Mouse (Mus musculus) stomach, embryonic 16.5 days (tissue): ENCODE measurements around the gene Piwil4. TPM values are rescaled to one million over a fixed set of nuclear protein-coding genes. Genes with fewer than 3 reads are reported as not detected.
A peak's percentile ranks its signal among the peaks of the same experiment; 100 is the strongest.
"Not testable (repeated sequence)": the region's sequence is repeated elsewhere in the genome, so short reads cannot be mapped to it uniquely, and the experiment has no call there.

ENCODE experiments used
- ATAC-seq: fragments of 200-750 bp; cut with Nextera tagmentation; 2 replicates; pipeline ENCODE4 v1.8.0; 2017; ENCODE audit warnings: moderate number of reproducible peaks, moderate TSS enrichment; ENCODE audit not compliant: insufficient read depth, low FRiP score
- H3K27ac ChIP-seq: fragments of 300-500 bp; sonication (generic); 2 replicates; pipeline ENCODE4 v1.5.1; 2014; ENCODE audit warnings: low read length
- H3K27me3 ChIP-seq: fragments of 300-500 bp; sonication (generic); 2 replicates; pipeline ENCODE4 v1.6.1; 2014; ENCODE audit warnings: low read length, control low read depth, mixed read lengths; ENCODE audit not compliant: control insufficient read depth, insufficient read depth
- H3K36me3 ChIP-seq: fragments of 300-500 bp; sonication (generic); 2 replicates; pipeline ENCODE4 v1.6.1; 2014; ENCODE audit warnings: low read length; ENCODE audit not compliant: control insufficient read depth, insufficient read depth
- H3K4me1 ChIP-seq: fragments of 300-500 bp; sonication (generic); 2 replicates; pipeline ENCODE4 v1.6.1; 2014; ENCODE audit warnings: low read length, control low read depth, mixed read lengths; ENCODE audit not compliant: control insufficient read depth, insufficient read depth
- H3K4me2 ChIP-seq: fragments of 300-500 bp; sonication (generic); 2 replicates; pipeline ENCODE4 v1.6.1; 2014; ENCODE audit warnings: low read depth, low read length, mixed read lengths
- H3K4me3 ChIP-seq: fragments of 300-500 bp; sonication (generic); replicated peaks from 2 replicates; pipeline ENCODE4 v1.5.1; 2014; ENCODE audit warnings: mild to moderate bottlenecking, low read length
- H3K9ac ChIP-seq: fragments of 300-500 bp; sonication (generic); 2 replicates; pipeline ENCODE4 v1.6.1; 2014; ENCODE audit warnings: low read length
- H3K9me3 ChIP-seq: fragments of 300-500 bp; sonication (generic); replicated peaks from 2 replicates; pipeline ENCODE4 v1.6.1; 2016; ENCODE audit warnings: low read length, control low read depth; ENCODE audit not compliant: control insufficient read depth
- WGBS: fragments of 180-500 bp; shearing (Covaris S2); extraction: QIAGEN DNeasy Blood & Tissue Kit; methylation state at CpG from one replicate; pipeline ENCODE4 v1.1.7; 2014; 5-methylcytosine and 5-hydroxymethylcytosine counted together
- polyA plus RNA-seq: library from polyadenylated mRNA; unstranded; fragments of >200 nt; fragmentation: Nextera tagmentation; extraction: Ambion mirVana; gene quantifications from 2 replicates; pipeline ENCODE4 v1.2.1, GENCODE M21; 2015

The Piwil4 gene
- polyA plus RNA-seq, 1 experiment from 2014 or later = 0.15 TPM

DNA sequence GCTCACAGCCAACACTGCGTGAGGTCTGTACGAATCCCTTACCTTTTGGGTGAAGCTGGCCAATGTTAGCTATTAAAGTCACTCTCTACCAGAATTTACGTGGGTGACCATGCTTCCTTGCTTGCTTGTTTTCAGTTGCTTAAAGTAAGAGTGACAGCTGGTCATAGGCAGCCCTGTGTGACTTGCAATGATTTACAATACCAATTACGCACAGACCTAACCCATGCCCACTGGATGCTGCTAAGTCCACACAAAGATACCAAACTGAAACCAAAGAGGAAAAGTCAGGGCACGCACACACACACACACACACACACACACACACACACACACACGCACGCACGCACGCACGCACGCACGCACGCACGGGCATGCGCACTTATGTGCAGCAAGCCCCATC is 25.3 kb downstream of the Piwil4 start:
- 86% methylated on average over 15 of the region's 15 CpGs for WGBS
- H3K4me1 ChIP-seq = peaks cover 11% of the 10 kb centered on the region; the same call in 1 of the 2 replicates
- H3K4me3 ChIP-seq = no peak overlapping the region
- no peak overlapping the region for H3K27ac ChIP-seq
- no peak overlapping the region for H3K9ac ChIP-seq
- no peak for ATAC-seq
- no peaks in the 10 kb centered on the region for H3K9me3 ChIP-seq
- no peaks in the 10 kb centered on the region for H3K27me3 ChIP-seq
- no peak overlapping the region for H3K4me2 ChIP-seq
- H3K36me3 ChIP-seq = no peaks in the 10 kb centered on the region

- no peaks in the 10 kb centered on the region for H3K4me1 ChIP-seq
- no peaks in the 10 kb centered on the region for H3K36me3 ChIP-seq
- no peak overlapping the region for H3K27ac ChIP-seq
- WGBS = 83% methylated on average over 3 of the region's 3 CpGs
- H3K9me3 ChIP-seq = no peaks in the 10 kb centered on the region
- no peak overlapping the region for H3K9ac ChIP-seq
- no peak overlapping the region for H3K4me3 ChIP-seq
- no peak overlapping the region for H3K4me2 ChIP-seq
- ATAC-seq = no peak
- H3K27me3 ChIP-seq = no peaks in the 10 kb centered on the region
Observed at GRCm38 (mm10) chr9:14710910-14711309, 29.6 kb downstream of the Piwil4 start.

DNA sequence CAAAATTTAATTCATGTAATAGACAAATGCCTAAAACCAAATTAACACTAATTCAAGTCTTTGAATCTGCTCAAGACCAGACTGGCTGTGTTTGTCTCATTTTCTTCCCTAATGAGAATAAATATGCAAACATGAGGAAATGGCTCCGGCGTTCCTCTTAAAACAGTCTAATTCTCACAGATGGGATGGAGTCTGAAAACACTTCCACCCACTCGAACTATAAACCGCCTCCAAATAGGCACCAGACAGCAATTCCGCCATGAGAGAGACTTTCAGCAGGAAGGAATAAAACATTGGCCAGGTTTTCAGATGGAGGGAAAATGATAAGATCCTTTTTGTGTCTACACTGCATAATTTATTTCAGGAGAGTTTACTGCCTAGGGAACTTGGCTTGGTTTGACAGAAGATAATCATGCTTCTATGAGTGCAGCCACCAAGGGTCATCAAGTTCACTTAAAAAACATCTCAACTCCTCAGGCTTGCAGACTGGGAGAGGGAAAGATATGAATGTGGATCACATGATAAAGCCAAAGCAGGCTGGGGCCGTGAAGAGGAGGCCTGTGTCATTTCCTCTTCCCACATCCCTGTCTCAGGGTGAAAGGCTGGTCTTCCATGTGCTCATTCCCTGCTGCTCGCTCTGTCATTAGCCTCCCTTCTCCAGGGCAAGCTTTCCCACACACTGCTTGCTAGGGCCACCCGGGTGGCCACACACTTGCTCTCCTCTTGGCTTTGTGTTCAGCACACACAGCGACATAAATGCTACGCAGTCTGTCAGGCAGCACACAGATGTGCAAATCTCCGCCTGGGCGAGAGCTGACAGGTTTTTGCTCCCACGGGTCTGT is 35.0 kb downstream of the Piwil4 start:
- Histone ChIP-seq H3K9me3 (no peaks in the 10 kb centered on the region), H3K27me3 (no peaks in the 10 kb centered on the region), H3K9ac (no peak overlapping the region), H3K4me2 (no peak overlapping the region), H3K27ac (no peak overlapping the region), H3K36me3 (no peaks in the 10 kb centered on the region), H3K4me3 (no peak overlapping the region), H3K4me1 (no peaks in the 10 kb centered on the region)
- WGBS = 65% methylated on average over 13 of the region's 13 CpGs
- no peak for ATAC-seq

DNA sequence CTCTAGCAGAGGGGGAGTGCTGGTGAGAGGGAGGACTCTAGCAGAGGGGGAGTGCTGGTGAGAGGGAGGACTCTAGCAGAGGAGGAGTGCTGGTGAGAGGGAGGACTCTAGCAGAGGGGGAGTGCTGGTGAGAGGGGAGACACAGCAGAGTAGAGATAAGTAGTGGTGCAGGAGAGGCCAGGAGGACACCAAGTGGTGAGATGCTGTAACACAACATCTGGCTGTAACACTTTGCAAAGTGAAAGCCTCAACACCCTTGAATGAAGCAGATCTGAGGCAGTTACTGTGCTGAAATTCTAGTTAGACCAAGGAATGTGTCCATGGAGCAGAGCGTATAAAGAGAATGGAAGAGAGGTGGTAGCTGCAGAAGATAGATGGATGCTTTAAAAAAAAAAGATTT is 39.7 kb downstream of the Piwil4 start:
- not testable (repeated sequence) for H3K27ac ChIP-seq, H3K36me3 ChIP-seq, H3K4me2 ChIP-seq, H3K9me3 ChIP-seq, H3K27me3 ChIP-seq, H3K9ac ChIP-seq, H3K4me3 ChIP-seq, ATAC-seq, H3K4me1 ChIP-seq
- WGBS = 89% methylated on average over 1 of the region's 1 CpGs

GRCm38 (mm10) chr9:14699288-14699640 is 41.3 kb downstream of the Piwil4 start:
- H3K9ac ChIP-seq = no peak overlapping the region
- no peak overlapping the region for H3K4me3 ChIP-seq
- no peak overlapping the region for H3K27ac ChIP-seq
- H3K27me3 ChIP-seq = no peaks in the 10 kb centered on the region
- H3K9me3 ChIP-seq = no peaks in the 10 kb centered on the region
- no peak overlapping the region for H3K4me2 ChIP-seq
- no peak for ATAC-seq
- H3K4me1 ChIP-seq = no peaks in the 10 kb centered on the region
- WGBS = 33% methylated on average over 7 of the region's 7 CpGs
- no peaks in the 10 kb centered on the region for H3K36me3 ChIP-seq

DNA sequence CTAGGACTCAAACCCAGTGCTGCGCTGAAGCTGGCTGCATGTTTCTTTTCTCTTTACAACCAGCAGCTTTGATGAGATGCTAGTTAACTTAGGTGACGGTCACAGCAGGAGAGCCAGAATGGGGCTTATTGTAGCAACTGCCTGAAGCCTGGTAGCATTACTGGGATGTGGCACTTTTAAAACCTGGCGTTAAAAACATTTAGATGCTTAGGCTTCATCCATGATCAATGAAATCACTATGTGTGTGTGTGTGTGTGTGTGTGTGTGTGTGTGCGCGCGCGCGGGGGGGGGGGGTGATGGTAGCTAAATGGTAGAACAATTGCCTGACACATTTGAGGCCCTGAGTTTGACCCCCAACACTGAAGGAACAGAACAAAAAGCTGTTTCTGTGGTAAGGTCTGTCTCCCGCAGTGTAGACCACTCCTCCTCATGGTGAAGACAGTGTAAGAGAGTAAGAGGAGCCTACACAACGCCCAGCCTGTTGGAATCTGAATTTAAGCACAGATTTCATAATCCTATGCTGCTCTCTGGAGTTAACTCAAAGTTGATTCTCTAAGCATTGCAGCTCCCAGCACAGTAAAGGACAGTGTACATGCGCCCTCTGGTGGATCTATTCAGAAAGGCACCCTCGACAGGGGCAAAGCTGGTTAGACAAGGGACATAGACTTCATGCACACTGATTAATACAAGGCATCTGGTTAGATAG is 41.8 kb downstream of the Piwil4 start:
- H3K4me2 ChIP-seq = no peak overlapping the region
- H3K36me3 ChIP-seq = no peaks in the 10 kb centered on the region
- no peaks in the 10 kb centered on the region for H3K4me1 ChIP-seq
- WGBS = 59% methylated on average over 12 of the region's 12 CpGs
- no peaks in the 10 kb centered on the region for H3K27me3 ChIP-seq
- peak; percentile 88 for ATAC-seq
- no peak overlapping the region for H3K4me3 ChIP-seq
- no peak overlapping the region for H3K27ac ChIP-seq
- H3K9ac ChIP-seq = no peak overlapping the region
- no peaks in the 10 kb centered on the region for H3K9me3 ChIP-seq

GRCm38 (mm10) chr9:14697903-14698302 is 42.6 kb downstream of the Piwil4 start:
- Histone ChIP-seq H3K4me3 (no peak overlapping the region), H3K4me1 (no peaks in the 10 kb centered on the region), H3K27me3 (no peaks in the 10 kb centered on the region), H3K27ac (no peak overlapping the region), H3K9me3 (no peaks in the 10 kb centered on the region), H3K9ac (no peak overlapping the region), H3K4me2 (no peak overlapping the region), H3K36me3 (no peaks in the 10 kb centered on the region)
- ATAC-seq = no peak
- 69% methylated on average over 4 of the region's 4 CpGs for WGBS

GRCm38 (mm10) chr9:14689376-14690108 is 51.0 kb downstream of the Piwil4 start:
- 0 out of 2 replicates have a peak, but pooled peaks have one; percentile 25 for ATAC-seq
- H3K4me2 ChIP-seq = no peak overlapping the region
- H3K9ac ChIP-seq = no peak overlapping the region
- H3K27ac ChIP-seq = no peak overlapping the region
- H3K36me3 ChIP-seq = no peaks in the 10 kb centered on the region
- H3K9me3 ChIP-seq = no peaks in the 10 kb centered on the region
- 63% methylated on average over 12 of the region's 12 CpGs for whole genome bisulfite sequencing
- H3K27me3 ChIP-seq = no peaks in the 10 kb centered on the region
- H3K4me1 ChIP-seq = no peaks in the 10 kb centered on the region
- no peak overlapping the region for H3K4me3 ChIP-seq

- no peak overlapping the region for H3K4me3 ChIP-seq
- no peaks in the 10 kb centered on the region for H3K4me1 ChIP-seq
- no peak overlapping the region for H3K9ac ChIP-seq
- ATAC-seq = no peak
- H3K36me3 ChIP-seq = no peaks in the 10 kb centered on the region
- no peaks in the 10 kb centered on the region for H3K9me3 ChIP-seq
- 59% methylated on average over 4 of the region's 4 CpGs for WGBS
- no peaks in the 10 kb centered on the region for H3K27me3 ChIP-seq
- H3K4me2 ChIP-seq = no peak overlapping the region
- no peak overlapping the region for H3K27ac ChIP-seq
Observed at GRCm38 (mm10) chr9:14684363-14684762, 56.2 kb downstream of the Piwil4 start.
